Mouse (Mus musculus): ENCODE data around the gene Borcs8.

- no peak for TF ChIP-seq CTCF (IDR thresholded peaks at IDR 0.05; ENCODE audit: low read depth)
- TF ChIP-seq EP300 (IDR thresholded peaks at IDR 0.05; ENCODE audit: low read depth), result no peak
Measured at GRCm38 (mm10) chr8:70134931-70135330, 4.4 kb upstream of the Borcs8 start.

Measured in liver, embryonic 14.5 days (tissue).